Mouse (Mus musculus): ENCODE measurements around the gene Sidt2. TPM values are rescaled to one million over a fixed set of nuclear protein-coding genes. Genes with fewer than 3 reads are reported as not detected.

Gene Sidt2
- polyA plus RNA-seq, 1 experiment = 122 TPM

- H3K4me3 ChIP-seq (ENCODE audit: insufficient read depth, low read length) = no peak overlapping the region
- H3K27ac ChIP-seq (ENCODE audit: insufficient read depth, low read depth, low read length) = peak overlapping the region; percentile 25; the same call in 1 of the 2 replicates
- TF ChIP-seq CTCF (IDR thresholded peaks at IDR 0.05; ENCODE audit: low read depth, low read length) = no peak
- TF ChIP-seq POLR2A (IDR thresholded peaks at IDR 0.05; ENCODE audit: borderline replicate concordance, low read depth, low read length) = no peak
- peaks cover 12% of the 10 kb centered on the region for H3K4me1 ChIP-seq (ENCODE audit: control insufficient read depth, insufficient read depth, low read length)
Measured at GRCm38 (mm10) chr9:45893681-45894080, 61.4 kb downstream of the Sidt2 start.

Other genes starting within 250 kb of the Sidt2 start
- gene Cep164, start 126.6 kb downstream of the Sidt2 start, polyA plus RNA-seq (2012; ENCODE audit: insufficient read depth, insufficient read length, missing spikeins) = 17.0 and 17.9 TPM in 2 replicates
- gene Bace1, start 116.7 kb downstream of the Sidt2 start, polyA plus RNA-seq (2012; ENCODE audit: insufficient read depth, insufficient read length, missing spikeins) = 0.93 and 2.0 TPM in 2 replicates
- gene Pcsk7, start 48.8 kb downstream of the Sidt2 start, polyA plus RNA-seq (2012; ENCODE audit: insufficient read depth, insufficient read length, missing spikeins) = 22.3 and 27.6 TPM in 2 replicates
- 30.5 and 33.0 TPM in 2 replicates for gene Rnf214, start 48.3 kb downstream of the Sidt2 start, polyA plus RNA-seq (2012; ENCODE audit: insufficient read depth, insufficient read length, missing spikeins)
- 7.1 and 9.9 TPM in 2 replicates for gene Tagln, start 19.2 kb downstream of the Sidt2 start, polyA plus RNA-seq (2012; ENCODE audit: insufficient read depth, insufficient read length, missing spikeins)
- gene Pafah1b2, start 57.4 kb upstream of the Sidt2 start, polyA plus RNA-seq (2012; ENCODE audit: insufficient read depth, insufficient read length, missing spikeins) = 41.0 and 44.9 TPM in 2 replicates
- gene Sik3, start 57.6 kb upstream of the Sidt2 start, polyA plus RNA-seq (2012; ENCODE audit: insufficient read depth, insufficient read length, missing spikeins) = 23.4 and 24.4 TPM in 2 replicates

Data from bone marrow macrophage, adult 2 months (primary cell).